Mouse (Mus musculus) cerebellum, adult 11 months (tissue): ENCODE measurements around the gene Iffo2.

ENCODE experiments used
- DNase-seq: peaks from one replicate; pipeline ENCODE4 v3.0.0; 2022

Gene Iffo2

DNA sequence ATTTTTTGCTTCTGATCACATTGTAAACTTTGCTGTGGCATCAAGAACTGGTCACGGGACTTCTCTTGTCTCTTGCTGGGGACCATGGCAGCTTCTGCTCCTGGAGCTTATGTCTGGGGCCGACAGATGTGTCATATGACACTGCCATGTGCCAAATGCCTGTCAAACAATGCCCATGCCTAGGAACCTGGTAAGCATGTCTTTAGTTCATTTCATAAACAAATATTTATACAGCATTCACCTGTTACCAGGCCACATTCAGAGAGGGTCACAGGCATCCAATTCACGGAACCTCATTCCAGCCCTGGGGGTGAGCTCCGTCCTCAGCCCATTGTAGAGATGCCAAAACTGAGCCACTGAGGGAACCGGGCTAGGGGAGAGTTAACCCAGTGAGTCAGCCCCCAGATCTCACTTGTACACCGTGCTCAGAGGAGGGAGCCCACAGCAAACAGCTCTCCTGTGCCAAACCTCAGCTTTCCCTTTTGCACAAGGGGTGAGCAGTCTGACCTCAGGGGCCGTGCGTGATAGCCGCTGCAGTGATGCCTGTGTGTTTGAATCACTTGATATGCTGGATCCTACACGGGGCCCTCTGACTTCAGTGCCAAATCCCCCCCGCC is 53.4 kb downstream of the Iffo2 start:
- no peak for DNase-seq

DNA sequence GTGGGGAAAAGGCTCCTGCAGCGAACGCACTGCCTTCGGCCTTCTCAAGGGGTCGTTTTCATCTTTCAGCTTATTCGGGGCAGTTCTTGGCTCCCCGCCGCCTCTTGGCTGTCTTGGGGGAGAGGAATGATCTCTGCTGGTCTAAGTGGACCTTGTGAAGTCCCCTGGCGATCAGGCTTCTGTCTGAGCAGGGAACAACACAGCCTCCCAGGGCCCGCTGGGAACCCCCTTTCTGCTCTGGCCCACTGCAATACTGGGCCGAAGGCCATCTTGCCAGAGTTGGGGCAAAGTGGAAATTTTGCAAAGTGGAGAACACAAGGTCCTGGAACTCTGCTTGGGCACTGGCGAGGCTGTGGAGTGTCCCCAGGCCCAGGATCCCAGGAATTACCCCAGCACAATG is 54.4 kb downstream of the Iffo2 start:
- DNase-seq, result peak; percentile 24

DNA sequence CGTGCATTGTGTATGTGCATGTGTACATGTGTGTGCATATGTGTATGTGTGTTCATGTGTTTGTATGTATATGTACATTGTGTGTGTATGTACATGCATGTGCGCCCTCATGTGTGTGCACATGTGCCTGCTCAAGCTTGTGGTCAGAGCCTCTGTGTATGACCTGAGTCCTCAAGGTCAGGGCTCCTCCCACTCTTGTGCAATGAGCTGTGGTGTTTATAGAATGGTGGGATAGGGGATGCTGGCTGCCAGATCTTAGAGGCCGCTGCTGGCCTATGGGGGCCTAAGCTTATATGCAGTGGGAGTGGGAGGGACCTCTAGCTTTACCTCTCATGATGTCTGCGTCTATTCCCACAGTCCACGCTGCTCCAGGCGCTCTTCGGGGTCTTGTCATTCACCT is 55.4 kb downstream of the Iffo2 start:
- DNase-seq, result no peak

- DNase-seq, result no peak
Measured at GRCm38 (mm10) chr4:139587370-139587769, 57.0 kb downstream of the Iffo2 start.

- DNase-seq, result no peak
Measured at GRCm38 (mm10) chr4:139587773-139588172, 57.4 kb downstream of the Iffo2 start.

DNA sequence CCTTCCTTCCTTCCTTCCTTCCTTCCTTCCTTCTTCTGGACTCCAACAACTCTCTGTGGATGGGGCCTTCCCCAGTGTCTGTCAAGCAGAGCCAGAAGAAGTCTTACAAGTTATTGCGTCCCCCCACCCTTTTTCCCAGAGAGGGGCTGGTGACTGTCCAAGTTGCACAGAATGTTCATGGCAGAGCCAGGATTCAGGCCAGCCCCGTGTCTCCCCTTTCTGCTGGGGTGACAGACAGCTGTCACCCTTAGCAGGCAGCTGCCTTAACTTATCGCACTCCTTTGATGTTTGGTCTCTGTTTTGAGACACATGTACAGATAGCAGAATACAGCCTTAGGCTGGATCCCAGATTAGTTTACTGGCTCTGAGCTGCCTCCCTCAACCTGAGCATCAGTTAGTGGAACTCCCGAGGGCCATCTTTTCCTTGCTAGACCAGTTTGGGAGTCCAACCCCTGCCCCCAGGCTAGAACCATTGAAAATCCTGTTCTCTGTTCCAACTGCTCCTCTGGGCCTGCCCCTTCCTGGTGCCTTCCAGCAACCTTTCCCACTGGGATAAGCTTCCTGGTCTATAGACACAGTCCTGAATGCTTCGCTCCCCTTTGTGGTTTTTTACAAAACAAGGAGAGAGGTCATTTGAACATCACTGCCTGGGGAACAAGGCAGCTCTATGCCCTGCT is 59.1 kb downstream of the Iffo2 start:
- DNase-seq, result no peak

DNA sequence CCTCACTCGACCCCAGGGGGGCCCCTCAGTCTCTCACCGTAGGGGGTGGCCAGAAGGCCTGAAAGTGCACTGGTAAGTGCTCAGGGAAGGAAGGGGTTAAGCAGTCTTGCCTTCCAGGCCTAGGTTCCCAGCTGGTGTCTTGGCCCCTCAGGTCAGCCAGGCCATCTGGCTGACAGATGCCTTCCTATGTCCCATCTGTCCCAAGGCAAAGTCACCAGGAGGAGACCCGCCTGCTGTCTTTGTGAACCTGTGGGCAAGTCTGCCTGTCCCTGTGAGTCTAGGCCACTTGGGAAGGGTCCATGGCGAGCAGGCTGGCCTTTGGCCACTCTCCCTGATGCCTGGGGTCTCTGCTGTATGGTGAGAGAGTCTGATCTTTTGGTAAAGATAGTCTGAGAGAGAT is 60.1 kb downstream of the Iffo2 start:
- peak; percentile 89 for DNase-seq

DNA sequence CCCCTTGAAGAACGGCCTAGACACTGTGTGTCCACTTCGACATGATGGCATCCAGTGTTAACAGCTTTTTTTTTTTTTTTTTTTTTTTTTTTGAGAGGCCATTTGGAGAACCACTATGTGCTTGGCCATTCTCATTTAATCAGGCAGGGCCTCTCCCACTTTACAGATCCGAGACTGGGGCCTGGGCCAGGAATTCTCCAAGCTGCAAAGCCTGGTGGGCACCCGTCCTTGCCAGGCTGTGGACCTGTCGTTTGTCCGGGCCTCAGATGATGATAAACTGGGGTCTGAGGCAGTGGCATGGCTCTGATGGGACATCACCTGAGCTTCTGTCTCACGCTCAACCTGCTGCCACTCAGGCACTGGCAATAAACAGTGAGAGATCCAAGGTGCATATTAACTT is 62.5 kb downstream of the Iffo2 start:
- DNase-seq, result no peak

DNA sequence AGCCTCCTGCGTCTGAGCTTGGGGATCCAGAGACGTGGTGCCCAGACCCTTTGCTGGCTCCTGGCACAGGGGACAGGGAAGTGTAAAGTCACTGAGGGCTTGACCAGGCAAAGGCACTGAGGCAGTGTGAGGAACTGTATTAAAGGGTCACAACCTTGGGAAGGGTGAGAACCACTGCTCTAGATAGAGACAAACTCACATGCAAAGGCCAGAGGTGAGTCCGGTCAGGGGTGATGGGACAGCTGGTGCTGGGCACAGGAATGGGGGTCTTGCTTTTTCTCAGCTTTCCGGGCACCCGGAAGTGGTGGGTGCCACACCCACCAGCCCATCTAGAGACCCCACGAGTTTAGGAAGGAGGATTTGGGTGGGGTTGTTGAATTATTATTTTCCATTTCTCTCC is 63.0 kb downstream of the Iffo2 start:
- no peak for DNase-seq

- DNase-seq, result no peak
Measured at GRCm38 (mm10) chr4:139594062-139594461, 63.7 kb downstream of the Iffo2 start.

DNA sequence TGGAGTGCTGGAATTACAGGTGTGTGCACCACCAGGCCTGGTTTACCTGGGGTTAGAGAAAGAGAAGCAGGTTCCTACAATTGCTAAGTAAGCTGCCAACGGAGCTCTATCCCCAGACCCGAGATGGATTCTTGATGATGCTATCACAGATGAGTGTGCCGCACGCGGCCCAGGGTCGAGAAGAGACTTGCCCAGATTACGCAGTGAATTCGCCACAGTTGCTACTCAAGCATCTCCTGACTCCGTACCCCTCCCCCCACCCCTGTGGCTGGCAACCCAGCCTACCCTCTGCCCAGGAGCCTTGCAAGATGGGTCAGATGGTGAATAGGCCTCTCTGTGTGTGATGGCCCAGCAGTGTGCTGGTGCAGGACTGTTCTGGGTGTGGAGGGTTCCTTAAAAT is 66.4 kb downstream of the Iffo2 start:
- no peak for DNase-seq

DNA sequence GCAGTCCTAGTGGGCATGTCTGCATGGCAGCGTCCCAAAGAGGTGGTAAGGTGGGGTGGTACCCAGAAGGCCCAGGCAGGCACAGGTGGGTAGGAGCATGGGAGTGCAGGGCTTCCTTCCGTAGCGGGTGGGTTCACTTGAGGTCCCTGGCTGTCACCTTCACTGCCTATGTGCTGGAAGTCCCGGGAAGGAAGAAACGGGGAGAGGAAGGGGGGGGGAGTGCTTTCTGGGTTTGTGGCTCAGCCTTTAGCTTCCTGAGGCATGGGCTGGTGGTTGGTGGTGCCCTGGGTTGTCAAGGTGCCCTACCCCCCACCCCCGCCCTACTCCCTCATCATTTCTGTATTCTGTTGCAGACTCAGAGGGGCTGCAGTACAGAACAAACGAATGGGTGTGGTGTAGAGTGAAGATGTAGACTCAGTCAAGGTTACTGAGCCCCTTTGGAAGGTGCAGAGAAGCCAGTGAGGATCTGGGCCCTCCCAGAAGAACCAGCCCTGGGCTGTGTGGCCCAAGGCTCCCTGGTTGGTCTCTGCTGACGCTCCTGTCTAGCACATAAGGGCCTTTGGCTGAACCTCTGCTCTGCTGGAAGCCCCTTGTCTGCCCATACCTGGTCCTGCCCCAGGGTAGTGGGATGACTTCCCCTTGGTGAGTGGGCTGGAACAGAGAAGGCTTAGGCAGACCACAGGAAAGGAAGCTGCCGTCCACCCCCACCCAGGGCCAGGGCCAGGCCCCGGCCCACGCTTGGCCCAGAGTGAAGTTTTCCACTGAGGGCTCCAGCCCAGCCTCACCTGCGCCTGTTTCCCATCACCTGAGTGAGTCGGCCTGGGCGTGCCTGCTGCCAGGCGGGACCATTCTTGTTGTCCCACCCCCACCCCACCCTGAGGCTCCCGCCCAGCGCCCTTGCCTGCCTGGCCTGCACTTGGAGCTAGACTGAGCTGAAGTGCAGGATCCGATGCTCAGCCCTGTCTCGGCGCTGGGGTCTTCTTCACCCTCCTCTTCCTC is 67.2 kb downstream of the Iffo2 start:
- DNase-seq, result no peak

- DNase-seq, result no peak
Measured at GRCm38 (mm10) chr4:139598356-139598755, 68.0 kb downstream of the Iffo2 start.

- no peak for DNase-seq
Measured at GRCm38 (mm10) chr4:139598950-139599518, 68.7 kb downstream of the Iffo2 start.

DNA sequence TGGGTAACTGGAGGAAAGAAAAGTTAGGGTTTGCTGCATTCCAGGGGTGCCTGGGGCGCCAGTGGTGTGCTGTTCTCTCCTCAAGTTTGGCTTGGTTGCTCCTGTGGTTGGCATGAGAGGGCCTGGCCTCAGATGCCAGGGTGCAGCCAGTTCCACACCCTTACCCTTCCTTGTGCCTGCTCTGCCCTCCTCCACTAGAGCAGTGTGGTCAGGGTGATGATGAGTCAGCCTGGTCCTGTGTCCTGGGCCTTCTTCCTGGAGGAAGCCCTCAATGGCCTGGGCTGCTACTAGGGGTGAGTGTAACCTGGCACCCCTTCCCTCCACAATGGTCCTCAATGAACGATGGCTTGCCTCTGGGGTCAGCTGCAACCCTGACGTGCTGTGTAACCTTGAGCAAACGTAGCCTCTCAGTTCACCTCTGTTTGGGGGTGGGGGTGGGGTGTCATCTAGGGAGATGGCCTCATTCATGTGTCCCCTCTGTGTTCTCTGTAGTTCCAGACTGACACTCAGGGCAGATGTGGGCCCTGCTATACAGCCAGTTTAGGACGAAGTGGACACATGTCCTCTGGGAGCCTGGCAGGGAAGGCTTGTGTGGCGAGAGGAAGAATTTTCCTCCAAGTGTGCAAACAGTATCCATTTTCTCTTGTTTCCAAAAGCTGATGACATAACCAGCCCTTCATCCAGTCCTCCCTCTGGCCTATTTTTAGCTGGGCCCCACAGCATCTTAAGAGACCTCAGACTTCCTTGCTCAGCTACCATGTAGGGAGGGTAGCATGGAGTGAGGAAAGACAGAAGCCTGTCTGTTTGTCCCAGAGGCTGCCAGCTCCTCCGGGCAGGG is 71.4 kb downstream of the Iffo2 start:
- no peak for DNase-seq

GRCm38 (mm10) chr4:139602357-139603244 is 72.3 kb downstream of the Iffo2 start, which contains the start of gene Gm21969:
TSS of gene Gm21969 (plus strand) at chr4:139603186.
- DNase-seq, result peak; percentile 63

DNA sequence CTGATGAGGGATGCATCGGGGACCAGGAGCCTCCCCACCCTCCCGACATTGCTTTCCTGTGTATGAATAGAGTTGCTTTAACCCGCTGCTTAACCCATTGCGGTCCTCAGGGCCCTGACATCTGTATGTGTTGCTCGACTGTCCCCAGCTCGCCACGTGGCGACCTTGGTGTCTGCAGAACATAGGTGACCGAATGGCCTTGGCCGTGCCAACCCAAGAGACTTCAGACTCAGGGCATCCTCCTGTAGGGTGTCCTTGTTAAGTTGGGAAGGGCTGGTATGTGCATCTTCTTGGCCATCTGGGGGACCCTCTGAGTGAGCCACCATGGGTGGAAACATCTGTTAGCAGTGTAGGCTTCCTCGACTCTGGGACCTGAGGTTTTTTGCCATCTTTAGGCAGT is 74.9 kb downstream of the Iffo2 start:
- no peak for DNase-seq

DNA sequence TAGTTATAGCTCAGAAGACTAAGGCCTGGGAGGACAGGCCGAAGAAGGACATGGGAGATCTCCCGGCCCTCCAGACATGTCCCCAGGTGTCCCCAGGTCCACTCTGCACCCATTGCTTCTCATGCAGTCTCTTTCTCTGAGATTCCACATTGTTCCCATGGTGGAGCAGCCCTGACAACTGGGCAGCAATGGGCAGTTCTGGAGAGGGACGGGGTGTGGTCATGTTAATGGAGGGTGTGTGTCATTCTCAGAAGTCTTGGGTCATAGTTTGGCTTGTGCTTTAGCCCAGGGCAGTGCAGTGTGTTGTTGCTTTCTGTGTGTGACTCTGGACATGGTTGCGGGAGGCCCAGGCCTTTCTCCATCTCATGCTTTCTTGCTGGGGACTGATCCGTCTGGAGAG is 76.4 kb downstream of the Iffo2 start:
- DNase-seq, result no peak

DNA sequence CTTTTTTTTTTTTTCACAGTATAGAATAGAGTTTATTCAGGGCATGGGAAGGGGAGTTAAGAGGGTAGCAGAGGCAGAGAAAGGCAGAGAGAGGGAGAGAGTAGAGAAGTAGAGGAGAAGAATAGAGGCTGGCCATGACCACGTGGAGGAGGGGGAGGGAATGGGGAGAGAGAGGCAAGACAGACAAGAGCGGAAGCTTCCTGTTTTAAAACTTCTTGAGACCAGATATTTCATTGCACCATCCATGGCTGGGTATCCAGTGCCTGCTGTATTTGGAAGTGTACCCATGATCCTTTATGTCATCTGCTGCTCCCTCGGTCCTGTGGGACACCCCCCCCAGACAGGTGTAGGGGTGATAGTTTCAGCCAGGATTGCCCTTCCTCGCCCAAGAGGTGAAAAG is 78.6 kb downstream of the Iffo2 start:
- DNase-seq, result no peak

GRCm38 (mm10) chr4:139610954-139611353 is 80.6 kb downstream of the Iffo2 start:
- no peak for DNase-seq

GRCm38 (mm10) chr4:139611542-139611953 is 81.2 kb downstream of the Iffo2 start:
- DNase-seq, result peak; percentile 76
